Mouse (Mus musculus): ENCODE data around the gene Crb3. TPM values are rescaled to one million over a fixed set of nuclear protein-coding genes. Genes with fewer than 3 reads are reported as not detected.

Gene Crb3
- total RNA-seq, 1 experiment from 2014 or later = 1.3 TPM

DNA sequence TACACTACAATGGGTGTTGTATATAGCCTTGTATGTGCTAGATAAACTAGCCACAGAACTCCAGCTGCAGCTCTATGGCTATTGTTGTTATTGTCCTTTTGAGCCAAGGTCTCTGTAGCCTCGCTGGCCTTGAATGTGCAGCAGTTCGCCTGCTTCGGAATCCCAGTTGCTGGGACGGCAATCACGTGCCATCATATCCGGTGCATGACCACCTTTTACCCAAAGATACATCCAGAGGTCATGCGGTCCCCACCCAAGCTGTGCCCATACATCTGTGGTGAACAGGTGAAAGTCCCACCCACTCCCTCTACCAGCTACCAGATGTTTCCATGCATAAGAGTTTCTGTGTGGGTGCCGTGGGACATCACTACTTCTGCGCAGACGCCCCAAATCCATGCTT, 2.2 kb downstream of the Crb3 start:
- no peak for ATAC-seq (replicated peaks; ENCODE audit: low read depth, poor library complexity, severe bottlenecking)

DNA sequence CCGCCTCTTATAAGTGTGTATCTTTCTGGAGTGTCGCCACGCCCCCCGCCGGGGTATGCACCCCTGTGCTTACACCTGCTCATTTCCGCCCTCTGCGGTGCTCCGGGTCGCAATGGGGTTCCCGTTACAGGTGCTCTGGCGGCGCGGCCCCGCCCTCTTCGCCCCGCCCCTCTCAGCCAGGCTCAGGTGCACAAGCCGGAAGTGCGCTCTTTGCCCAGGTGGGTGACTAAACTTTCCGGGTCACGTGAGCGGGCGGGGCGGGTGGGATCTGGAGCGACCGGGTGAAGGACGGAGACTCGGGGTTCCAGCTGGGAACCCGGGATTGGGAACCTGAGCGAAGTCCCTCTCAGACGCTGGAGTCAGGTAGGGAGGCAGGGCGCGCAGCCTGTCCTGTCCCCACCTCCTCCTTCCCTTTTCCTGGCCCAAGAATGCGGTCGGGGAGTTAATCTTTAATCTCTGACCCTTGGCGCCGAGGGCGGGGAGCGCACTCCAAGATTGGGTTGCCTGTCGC, 3.2 kb downstream of the Crb3 start:
- no peak for ATAC-seq (replicated peaks; ENCODE audit: low read depth, poor library complexity, severe bottlenecking)

DNA sequence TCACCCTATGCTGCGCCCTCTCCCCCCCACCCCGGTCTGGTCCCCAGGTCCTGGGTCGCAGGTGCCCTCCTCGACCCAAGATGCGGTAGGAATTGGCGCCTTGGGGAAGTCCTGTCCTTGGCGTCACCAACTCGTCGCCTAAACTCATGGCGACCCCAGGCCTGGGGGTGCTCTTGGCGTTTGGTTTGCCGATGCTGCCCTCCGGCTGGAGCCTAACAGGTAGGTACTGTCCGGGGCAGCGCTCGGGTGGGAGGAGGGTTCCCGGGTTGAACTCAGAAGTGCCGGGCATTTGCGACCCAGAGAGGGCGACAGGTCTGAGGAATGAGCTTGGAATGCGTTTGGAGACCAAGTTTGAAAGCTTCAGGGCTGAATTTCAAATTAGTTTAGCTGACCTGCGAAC, 3.6 kb downstream of the Crb3 start:
- ATAC-seq (replicated peaks; ENCODE audit: low read depth, poor library complexity, severe bottlenecking) = no peak

GRCm38 (mm10) chr17:57063031-57063430, 4.1 kb downstream of the Crb3 start:
- ATAC-seq (replicated peaks; ENCODE audit: low read depth, poor library complexity, severe bottlenecking) = no peak

GRCm38 (mm10) chr17:57066908-57067307, 8.0 kb downstream of the Crb3 start:
- no peak for ATAC-seq (replicated peaks; ENCODE audit: low read depth, poor library complexity, severe bottlenecking)

- no peak for ATAC-seq (replicated peaks; ENCODE audit: low read depth, poor library complexity, severe bottlenecking)
Observed at GRCm38 (mm10) chr17:57070272-57070671, 11.4 kb downstream of the Crb3 start.

DNA sequence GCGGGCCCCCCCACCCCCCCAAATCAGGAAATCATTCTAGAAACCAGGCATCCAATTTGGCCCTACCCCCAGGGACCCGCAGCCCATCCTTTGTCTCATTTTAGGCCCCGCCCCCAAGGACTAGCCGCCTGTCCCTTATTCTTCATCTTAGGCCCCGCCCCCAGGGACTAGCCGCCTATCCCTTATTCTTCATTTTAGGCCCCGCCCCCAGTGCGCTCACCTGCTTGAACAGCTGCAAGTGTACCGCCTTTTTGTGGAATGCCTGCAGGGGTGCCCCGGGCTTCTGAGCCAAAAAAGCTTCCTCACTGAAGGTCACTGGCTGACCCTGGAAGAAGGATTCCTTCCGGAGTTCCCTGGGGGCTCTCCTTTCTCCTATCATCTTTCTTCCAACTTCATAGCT, 11.8 kb downstream of the Crb3 start:
- ATAC-seq (replicated peaks; ENCODE audit: low read depth, poor library complexity, severe bottlenecking) = no peak

DNA sequence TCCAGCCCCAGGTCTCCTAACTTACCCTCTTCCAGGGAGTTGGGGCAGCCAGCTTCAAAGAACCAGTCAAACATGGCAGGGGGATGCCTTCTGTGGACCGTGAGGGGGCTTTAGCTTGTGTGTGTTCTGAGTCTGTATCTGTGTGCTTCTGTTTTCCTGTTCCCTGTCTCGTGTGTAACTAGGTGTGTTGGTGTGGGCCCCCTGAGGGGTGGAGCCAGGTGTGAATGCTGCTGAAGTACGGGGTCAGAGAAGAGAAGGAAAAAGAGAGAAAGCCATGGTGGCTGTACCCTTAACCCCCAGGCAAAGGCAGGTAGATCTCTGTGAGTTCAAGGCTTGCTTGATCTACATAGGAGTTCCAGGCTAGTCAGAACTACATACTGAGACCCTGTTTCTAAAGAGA, 18.0 kb downstream of the Crb3 start:
- no peak for ATAC-seq (replicated peaks; ENCODE audit: low read depth, poor library complexity, severe bottlenecking)

GRCm38 (mm10) chr17:57078336-57078735, 19.4 kb downstream of the Crb3 start, which contains the start of gene Dennd1c:
Gene Dennd1c, minus strand, starts transcription at chr17:57078514.
- ATAC-seq (replicated peaks; ENCODE audit: low read depth, poor library complexity, severe bottlenecking) = peak; percentile 92

GRCm38 (mm10) chr17:57079919-57080318, 21.0 kb downstream of the Crb3 start:
- no peak for ATAC-seq (replicated peaks; ENCODE audit: low read depth, poor library complexity, severe bottlenecking)

DNA sequence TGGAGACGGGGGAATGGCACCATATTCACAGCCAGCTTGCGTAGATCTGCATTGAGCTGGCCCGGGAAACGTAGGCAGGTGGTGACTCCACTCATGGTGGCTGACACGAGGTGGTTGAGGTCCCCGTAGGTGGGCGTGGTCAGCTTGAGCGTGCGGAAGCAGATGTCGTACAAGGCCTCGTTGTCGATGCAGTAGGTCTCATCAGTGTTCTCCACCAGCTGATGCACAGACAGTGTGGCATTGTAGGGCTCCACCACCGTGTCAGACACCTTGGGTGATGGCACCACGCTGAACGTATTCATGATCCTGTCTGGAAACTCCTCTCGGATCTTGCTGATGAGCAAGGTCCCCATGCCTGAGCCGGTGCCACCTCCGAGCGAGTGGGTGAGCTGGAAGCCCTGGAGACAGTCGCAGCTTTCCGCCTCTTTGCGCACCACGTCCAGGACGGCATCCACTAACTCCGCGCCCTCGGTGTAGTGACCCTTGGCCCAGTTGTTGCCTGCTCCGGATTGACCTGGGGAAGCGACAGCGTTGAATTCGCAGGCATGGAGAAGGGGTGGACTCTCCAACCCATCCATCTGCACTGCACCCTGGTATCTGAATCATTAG, 22.4 kb downstream of the Crb3 start:
- ATAC-seq (replicated peaks; ENCODE audit: low read depth, poor library complexity, severe bottlenecking) = no peak

GRCm38 (mm10) chr17:57082481-57082880, 23.6 kb downstream of the Crb3 start:
- no peak for ATAC-seq (replicated peaks; ENCODE audit: low read depth, poor library complexity, severe bottlenecking)

- no peak for ATAC-seq (replicated peaks; ENCODE audit: low read depth, poor library complexity, severe bottlenecking)
Observed at GRCm38 (mm10) chr17:57085970-57086757, 27.3 kb downstream of the Crb3 start.

- ATAC-seq (replicated peaks; ENCODE audit: low read depth, poor library complexity, severe bottlenecking) = peak; percentile 47
Observed at GRCm38 (mm10) chr17:57087049-57087832, 28.3 kb downstream of the Crb3 start, which contains the start of gene Tubb4a. Gene Tubb4a, minus strand, starts transcription at chr17:57087782.

- ATAC-seq (replicated peaks; ENCODE audit: low read depth, poor library complexity, severe bottlenecking) = no peak
Observed at GRCm38 (mm10) chr17:57094222-57094621, 35.3 kb downstream of the Crb3 start.

GRCm38 (mm10) chr17:57095855-57096622, 37.1 kb downstream of the Crb3 start:
- peak; percentile 83 for ATAC-seq (replicated peaks; ENCODE audit: low read depth, poor library complexity, severe bottlenecking)

DNA sequence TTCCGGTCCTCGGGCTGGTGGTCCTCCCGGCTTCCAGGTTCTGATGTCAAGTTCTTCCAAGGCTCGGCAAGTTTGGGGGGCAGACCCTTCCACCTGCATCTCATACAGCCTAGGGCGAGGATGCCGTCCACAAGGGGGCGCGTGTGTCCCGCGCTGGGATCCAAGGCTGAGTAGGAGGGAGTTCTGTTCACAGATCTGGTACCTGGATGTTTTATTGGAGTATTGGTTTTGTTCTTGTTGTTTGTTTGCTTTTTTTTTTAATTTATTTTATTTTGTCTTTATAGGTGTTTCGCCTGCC, 37.7 kb downstream of the Crb3 start:
- peak; percentile 62 for ATAC-seq (replicated peaks; ENCODE audit: low read depth, poor library complexity, severe bottlenecking)

DNA sequence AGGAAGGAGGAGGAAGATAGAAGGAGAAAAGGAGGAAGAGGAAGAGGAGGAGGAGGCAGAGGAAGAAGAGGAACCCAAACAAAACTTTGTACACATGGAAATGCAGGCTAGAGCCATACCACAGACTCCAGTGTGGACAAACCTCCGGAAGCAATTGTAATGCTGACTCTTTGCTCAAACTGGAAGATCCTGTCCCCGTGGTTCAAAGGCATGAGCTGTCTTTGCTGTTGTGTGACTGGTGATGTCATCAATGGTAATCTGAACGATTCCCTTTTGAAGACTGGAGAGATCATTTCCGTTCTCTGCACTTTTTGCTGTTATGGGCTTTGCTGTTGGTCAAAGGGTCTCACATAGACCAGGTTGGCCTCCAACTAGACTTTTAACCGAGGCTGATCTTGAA, 39.4 kb downstream of the Crb3 start:
- ATAC-seq (replicated peaks; ENCODE audit: low read depth, poor library complexity, severe bottlenecking) = no peak

- peak; percentile 39 for ATAC-seq (replicated peaks; ENCODE audit: low read depth, poor library complexity, severe bottlenecking)
Observed at GRCm38 (mm10) chr17:57099629-57100325, 40.9 kb downstream of the Crb3 start.

DNA sequence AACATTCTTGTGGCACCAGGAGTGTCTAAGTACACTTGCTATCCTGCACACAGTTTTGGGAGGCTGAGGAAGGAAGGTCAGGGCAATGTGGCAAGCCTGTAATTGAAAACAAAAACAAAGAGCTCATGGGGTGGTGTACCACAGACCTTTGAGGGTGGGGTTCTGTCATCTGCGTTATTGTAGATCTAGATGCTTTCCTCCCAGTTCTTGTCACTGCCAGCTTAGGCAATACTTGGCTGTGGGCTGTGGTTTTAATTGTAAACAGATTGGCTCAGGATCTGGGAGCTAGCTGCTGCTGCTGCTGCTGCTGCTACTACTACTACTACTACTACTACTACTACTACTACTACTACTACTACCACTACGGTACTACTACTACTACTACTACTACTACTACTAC, 43.4 kb downstream of the Crb3 start:
- no peak for ATAC-seq (replicated peaks; ENCODE audit: low read depth, poor library complexity, severe bottlenecking)

All from common myeloid progenitor, adult 5-6 weeks (primary cell).